Mouse (Mus musculus) monocyte, adult 5-6 weeks (primary cell): ENCODE results near the gene Fzr1. TPM values are rescaled to one million over a fixed set of nuclear protein-coding genes. Genes with fewer than 3 reads are reported as not detected.
A peak's percentile ranks its signal among the peaks of the same experiment; 100 is the strongest.

ENCODE experiments used
- ATAC-seq: fragments of 153-309, 156-312 bp; replicated peaks from 2 replicates; pipeline ENCODE4 v1.8.0; 2017; ENCODE audit warnings: mild to moderate bottlenecking; ENCODE audit not compliant: low TSS enrichment, insufficient number of reproducible peaks, severe bottlenecking, poor library complexity, low FRiP score
- total RNA-seq: library from RNA; stranded (forward); fragments of 200-1000, 200-491, 200-594 nt; gene quantifications from 3 replicates; pipeline ENCODE4 v1.2.3, GENCODE M21; 2017

Gene Fzr1
- total RNA-seq, 1 experiment from 2014 or later, result 11.7 TPM

DNA sequence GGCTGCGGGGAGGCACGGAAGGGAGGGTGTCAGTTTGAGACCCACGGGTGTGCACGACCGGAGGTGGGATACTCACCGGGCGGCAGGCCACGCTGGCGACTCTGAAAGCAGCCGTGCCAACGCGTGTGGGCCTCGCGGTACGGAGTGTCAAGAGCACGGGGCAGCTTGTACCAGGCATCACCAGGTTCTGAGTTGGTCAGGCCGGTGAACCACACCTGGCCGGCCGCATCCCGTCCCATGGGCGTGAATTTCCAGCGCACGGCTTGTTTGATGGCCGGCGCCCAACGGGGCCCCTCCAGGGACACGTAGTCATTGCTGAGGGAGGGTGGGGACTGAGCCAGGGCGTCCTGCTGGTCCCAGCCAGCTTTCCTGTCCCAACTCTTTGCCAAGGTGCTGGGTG, 13.7 kb downstream of the Fzr1 start:
- no peak for ATAC-seq

DNA sequence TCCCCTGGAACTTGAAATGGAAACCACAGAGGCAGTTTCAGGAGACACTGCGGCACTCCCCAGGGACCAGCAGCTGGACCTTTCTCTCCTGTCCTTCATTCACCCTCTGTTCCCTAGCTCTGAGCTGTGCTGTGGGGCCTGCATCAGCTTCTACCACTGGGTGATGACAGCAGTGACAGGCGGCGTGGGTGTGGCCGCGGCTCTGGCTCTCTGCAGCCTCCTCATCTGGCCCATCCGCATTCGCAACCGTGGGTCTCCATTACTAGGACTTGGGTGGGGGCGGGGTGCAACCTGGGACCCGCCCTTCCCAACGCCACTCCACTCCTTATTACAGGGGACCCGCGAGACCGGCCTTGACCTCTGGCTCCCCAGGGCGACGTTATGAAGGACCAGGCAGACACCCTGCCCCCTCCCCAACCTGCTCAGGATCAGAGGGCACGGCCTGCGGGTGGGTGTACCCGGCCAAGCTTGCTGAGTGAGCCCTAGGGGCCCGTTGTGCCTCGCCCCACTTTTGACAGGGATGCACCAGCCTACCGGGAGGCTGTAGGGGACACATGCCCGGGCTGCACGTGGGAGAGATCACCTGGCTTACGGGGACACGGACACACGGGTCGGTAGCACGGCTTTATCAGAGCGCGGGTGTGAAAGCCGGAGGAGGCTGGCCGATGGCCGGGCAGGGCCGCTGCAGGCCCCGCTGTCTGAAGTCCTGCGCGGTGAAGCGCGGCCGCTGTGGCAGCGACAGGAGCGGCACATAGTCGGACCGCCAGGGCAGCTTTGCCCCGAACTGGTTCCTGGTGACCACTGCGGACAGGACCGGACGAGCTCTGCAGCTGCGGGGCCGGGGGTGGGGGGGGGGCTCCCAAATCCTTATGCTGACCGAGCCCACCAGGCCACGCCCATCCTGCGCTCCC, 14.6 kb downstream of the Fzr1 start:
- ATAC-seq, result no peak

DNA sequence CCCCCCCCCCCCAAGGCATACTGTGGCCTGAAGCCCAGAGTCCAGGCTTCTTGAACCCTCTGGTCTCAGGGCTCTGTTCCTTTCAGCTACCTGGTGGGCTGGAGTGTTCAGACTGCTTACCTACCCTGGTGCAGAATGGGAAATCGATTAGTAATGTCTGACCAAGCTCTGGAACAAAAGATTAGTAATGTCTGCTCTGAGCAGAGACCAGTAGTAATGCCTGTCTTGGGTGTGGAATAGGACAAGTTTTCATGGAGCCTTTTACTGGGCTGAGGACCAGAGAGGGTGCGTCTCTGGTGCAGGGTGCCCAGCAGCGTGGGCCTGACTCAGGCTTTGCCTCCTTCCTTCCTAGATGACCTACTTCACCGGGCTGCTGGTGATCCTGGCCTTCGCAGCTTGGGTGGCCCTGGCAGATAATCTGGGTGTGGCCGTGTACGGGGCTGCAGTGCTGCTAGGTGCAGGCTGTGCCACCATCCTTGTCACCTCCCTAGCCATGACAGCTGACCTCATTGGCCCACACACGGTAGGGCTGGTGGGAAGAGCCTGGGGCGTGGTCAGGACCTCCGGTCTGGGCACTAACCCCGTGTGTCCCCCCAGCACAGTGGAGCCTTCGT, 15.9 kb downstream of the Fzr1 start:
- ATAC-seq, result no peak

DNA sequence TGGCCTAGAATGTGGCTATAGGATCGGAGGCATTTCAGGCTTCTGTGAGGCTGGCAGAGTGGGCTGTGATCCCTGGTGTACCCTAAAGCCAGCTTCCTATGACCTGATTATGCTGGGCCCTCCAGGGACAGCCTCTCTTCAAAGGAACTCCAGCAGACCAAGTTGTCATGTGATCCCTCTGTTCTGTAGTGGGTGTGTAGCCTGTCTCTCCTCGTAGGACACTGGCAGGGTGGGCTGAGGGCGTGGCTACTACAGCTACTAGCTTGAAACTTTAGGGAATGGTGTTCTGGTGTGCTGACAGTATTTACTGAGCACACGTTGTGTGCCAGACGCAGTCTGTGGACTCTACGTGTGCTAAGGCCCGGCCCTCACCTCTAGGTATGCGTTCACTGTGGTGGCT, 17.6 kb downstream of the Fzr1 start:
- ATAC-seq, result no peak

DNA sequence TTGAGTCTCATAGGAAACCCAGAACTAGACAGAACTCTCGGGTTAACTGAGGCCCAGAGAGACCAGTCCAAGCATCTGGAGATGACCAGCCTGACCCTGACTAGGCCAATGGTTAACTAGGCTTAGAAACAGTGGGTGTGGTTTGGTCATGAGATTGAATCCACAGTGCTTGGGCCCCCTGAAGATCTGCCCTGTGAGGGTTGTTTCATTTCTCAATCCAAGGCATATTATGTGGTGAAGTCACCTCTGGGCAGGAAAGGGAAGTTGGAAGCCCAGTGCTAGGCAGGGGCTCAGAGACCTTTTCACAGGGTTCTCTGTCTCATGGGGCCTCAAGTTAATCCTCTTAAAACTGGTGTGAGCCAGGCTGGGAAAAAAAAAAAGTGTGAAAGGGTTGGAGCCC, 19.5 kb downstream of the Fzr1 start:
- peak; percentile 34 for ATAC-seq

DNA sequence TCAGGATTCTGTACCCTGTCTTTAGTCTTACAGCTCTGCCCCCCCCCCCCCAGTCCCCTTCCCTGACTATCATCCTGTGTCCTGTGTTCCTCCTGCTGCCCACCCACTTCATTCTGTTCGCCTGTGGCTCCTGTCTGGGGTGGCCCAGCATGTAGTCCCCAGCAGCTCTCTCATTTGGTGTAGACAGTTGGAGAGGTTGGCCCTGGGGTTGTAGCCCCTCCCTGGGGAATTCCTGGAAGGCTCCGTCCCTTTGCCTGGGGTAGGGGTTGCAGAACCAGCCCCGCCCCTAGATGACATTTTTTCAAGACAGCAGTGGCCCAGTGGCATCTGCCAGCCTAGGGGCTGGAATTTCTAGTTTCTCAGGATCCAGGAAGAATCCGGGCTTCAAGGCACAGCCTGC, 20.1 kb downstream of the Fzr1 start:
- ATAC-seq, result no peak

DNA sequence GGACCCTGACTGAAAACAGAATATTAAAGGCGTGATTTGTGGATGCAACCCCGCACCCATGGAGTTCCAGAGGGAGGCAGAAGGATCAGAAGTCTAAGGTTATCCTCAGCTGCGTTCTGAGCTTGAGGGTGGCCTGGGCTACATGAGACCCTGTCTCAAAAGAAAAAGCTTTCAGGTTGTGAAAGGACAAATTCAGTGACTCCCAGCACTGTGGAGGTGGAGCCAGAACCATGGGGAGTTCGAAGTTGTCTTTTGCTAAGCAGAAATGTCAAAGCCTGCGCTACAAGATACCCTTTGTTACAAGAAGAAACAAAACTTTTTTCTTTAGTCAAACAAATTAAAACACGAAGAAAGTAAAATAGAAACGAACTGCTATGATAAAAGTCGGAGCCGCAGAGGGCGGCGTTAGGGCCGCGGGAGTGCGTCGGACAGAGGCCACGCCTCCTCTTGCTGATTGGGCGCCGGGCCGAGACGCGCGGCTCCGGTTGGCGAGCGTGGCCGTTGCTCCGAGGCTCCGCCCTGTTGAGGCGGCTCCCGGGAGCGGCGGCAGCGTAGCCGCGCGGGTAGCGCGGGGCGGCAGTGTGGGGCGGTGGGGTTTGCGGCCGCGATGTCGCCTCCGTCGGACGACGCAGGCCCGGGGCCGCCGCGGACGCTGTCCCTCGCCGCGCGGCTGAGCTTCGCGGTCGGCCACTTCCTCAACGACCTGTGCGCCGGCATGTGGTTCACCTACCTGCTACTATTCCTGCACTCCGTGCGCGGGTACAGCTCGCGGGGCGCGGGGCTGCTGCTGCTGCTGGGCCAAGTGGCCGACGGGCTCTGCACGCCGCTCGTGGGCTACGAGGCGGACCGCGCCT, 21.1 kb downstream of the Fzr1 start, which contains the start of gene Mfsd12:
Mfsd12 (plus strand) TSS at position 501 of the 854 bp plus-strand sequence.
- peak; percentile 51; the same call in 1 of the 2 replicates for ATAC-seq

DNA sequence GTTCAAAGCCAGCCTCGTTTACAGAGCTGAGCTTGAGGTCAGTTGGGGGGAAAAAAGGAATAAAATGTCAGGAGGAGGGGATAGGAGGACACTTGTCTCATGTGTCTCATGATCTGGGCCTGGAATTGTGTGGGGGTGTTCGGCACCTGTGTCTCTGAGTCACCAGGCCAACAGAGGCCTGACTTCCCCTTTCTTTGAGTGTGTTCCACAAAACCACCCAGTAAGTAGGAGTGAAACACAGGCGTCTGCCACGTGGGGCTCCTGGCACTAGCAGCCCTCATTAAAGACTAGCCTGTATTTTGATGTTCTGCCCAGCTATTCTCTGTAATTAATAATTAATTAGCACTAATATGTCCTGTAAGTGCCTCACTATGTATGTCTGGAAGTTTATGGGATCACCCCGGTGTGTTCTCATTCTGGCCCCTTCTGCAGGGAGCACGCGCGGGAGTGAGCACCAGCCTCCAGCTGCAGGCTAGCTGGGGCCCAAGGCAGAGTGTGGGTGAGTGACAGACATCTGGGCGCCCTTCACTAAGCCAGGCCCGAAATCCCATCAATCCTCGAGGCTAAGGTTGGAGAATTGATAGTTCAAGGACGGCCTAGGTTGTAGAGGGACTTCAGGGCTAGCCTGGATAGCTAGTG, 21.8 kb downstream of the Fzr1 start:
- peak; percentile 44 for ATAC-seq

DNA sequence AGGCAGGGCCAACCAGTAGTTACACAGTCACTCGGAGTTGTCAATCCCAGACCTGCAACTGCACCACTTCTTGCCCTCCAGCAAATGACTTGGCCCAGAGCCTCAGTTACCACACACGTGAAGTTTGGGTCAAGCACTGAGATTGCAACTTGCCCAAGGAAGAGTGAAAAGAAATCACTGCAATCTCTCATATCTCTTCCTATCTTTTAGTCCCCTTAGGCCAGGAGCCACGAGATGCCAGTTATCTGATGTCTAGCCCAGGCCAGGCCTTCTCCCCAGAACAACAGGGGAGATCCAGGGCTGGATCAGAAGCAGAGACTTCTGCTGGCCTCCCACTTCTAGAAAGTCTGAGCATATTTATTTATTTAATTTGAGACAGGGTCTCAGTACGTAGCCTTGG, 22.8 kb downstream of the Fzr1 start:
- no peak for ATAC-seq

DNA sequence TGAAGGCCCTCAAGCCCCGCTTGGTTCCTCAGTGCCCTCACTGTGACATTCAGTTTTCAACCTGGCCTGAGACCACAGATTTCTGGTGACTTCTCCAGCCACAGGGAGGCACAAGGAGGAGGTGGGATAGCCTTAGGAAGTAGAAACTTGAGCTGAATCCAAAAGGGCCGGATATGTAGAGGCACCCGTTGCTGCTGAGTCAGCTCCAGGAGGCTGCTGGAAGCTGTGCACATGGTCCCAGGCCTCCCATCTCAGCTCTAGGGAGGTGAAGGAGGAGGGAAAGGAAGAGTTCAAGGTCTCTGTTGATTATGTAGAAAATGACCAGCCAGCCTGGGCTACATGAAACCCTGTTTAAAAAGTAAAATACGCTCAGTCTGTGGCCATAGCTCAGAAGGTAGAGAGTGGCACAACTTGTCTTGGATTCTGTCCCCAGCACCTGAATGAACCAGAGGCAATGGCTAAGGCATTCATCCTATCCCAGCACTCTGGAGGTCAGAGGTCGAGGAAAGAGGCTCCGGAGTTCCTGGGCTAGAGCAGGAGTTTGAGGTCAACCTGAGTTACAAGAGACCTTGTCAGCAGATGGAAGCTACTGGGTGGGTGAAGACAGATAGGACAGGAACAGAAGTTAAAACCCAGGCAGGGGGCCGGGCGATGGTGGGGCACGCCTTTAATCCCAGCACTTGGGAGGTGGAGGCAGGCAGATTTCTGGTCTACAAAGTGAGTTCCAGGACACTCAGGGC, 23.4 kb downstream of the Fzr1 start:
- no peak for ATAC-seq

DNA sequence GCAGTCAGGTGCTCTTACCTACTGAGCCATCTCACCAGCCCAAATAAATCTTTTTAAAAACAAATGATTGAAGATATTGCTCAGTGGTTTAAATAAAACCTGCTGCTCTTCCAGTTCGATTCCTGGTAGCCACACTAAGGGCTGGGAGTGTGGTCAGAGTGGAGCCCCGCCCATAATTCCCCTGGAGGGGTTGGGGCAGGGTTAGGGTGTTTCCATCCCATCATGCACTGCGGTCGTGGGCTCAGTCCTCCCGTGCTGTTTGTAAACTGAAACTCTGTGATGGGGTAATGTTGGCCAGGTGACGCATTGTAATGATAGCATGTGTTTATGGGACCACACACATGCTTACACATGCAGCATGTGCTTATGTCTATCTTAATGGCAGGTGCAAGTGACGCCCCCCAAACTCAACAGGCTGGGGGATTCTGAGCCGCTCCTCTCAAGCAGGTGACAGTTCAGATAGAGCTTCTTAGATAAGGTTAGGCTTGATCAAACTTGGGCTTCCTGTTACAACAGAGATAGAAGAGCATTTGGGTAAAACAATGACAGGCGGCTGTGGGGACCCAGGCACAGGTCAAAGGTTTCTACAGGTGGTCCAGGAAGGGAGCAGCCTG, 26.5 kb downstream of the Fzr1 start:
- no peak for ATAC-seq

DNA sequence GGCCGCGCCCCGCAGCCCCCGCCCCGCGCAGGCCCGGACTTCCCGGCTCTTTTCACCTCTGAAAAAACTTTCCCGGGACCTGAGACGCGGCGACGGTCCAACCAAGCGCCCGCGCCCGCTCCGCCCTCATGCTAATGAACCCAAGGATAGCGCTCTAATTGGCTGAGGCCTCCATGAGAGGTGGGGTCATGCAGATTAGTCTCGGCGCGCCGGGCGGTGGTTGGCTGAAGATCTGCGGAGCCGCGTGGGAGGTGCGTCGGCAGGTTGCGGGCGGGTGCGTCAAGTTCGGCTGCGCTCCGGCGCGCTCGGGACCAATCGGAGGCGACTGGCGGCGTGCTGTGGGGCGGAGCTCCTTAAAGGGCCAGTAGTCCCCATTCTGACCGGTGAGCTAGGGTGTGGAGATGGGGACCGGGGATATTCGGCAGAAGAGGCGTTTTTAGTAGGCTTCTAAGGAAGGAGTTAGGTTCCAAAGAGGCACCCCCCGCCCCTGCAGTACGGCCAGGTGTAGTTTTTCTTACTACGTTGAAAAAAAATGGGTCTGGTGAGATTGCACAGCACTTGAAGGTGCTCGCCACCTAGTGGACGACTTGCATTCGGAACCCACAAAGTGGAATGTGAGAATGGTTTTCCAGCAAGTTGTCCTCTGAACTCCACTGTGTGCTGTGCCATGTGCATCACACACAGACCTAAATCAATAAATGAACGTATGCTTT, 27.8 kb downstream of the Fzr1 start, which contains the start of gene Hmg20b:
Hmg20b (minus strand) TSS at position 130 of the 713 bp plus-strand sequence.
- ATAC-seq, result peak; percentile 91

DNA sequence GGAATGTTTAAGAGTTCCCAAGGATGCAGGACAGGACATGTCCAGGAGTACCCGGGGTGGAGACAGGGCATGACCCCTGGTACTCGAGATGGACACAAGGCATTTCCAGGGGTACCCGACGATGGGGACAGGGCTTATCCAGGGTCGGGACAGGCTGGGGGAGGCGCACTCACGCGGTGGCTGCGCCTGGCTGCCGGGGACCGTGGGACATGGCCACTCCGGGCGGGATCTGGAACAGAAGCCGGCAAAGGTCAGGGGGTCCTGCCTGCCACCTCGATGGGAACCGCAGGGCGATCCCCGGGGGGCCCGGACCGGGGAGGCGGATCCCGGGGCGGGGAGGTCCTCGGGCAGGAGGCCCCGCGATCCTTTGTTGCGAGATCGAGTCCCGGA, 28.4 kb downstream of the Fzr1 start:
- no peak for ATAC-seq

DNA sequence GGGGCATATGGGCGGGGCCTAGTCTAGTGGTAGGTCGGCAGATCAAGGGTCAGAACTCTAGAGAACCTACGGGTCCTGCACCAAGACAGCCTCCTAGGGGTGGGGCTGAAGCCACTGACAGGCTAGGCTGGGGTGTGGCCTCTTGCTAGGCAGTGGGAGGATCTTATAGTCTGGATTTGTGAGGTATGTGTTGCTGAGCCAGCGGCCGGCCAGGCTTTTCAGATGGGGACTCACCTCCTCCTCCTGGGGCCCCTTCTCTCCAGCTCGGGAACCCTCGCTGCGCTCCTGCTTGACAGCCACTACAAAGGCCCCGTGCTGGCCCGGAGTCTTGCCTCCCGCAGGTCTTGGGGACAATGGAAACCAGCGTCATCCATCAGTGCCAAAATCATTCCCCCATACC, 29.2 kb downstream of the Fzr1 start:
- no peak for ATAC-seq

DNA sequence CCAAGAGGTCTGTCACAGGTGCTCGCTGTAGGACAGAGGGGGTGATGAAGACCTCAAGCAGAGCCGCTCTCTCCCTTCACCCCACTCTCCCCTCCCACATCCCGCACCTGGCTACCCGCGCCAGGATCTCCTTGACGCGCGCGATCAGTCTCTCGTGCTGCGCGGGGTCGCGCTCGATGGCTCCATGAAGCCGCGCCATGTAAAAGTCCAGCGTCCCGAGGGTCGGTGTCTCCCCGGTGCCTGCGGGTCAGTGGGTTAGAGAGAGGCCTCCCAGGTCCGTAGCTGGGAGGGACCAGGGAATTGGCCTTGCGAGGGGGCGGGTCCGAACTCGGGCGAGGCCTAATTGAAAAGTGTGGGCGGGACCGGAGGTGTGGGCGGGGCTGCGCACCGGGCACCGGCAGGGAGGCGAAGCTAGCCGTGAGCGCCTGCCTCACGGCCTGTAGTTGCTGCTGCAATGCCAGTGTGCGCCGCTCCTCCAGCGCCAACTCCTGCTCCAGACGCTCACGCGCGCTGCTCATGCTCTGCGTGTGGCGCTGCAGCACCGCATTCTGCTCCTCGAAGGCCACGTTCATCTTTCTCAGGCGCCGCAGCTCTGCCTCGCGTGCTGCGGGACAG, 31.8 kb downstream of the Fzr1 start:
- ATAC-seq, result peak; percentile 25

DNA sequence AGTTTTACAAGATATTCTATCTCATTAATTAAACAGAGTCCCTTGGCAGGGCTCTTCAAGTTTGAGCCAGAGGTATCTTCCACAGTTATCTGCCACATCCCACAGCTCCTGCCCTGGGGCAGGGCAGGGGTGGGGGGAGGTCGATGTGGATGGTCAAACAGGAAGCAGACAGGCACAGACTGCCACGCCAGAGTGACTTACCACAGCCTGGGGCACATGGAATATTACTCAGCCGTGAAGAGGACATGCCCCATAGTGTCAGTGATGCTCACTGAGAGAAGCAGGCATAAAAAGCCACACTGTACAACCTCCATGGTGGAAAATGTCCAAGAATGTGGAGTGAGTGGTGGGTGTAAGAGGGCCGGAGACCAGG, 33.2 kb downstream of the Fzr1 start:
- no peak for ATAC-seq
